Mouse (Mus musculus) layer of hippocampus, postnatal 10 days (tissue): ENCODE measurements around the gene Tradd. TPM values are rescaled to one million over a fixed set of nuclear protein-coding genes. Genes with fewer than 3 reads are reported as not detected.

Experiments used
- DNase-seq, 2 experiments: peaks; one replicate each; pipeline ENCODE4 v3.0.0; 2021; ENCODE audit warnings: low spot score in 2 of 2
- total RNA-seq, 2 experiments: library from RNA; stranded (reverse); gene quantifications; 2 replicates each; pipeline ENCODE4 v1.2.3; 2021

Gene Tradd
- total RNA-seq, 2 experiments from 2014 or later = 6.5 to 8.9 TPM

DNA sequence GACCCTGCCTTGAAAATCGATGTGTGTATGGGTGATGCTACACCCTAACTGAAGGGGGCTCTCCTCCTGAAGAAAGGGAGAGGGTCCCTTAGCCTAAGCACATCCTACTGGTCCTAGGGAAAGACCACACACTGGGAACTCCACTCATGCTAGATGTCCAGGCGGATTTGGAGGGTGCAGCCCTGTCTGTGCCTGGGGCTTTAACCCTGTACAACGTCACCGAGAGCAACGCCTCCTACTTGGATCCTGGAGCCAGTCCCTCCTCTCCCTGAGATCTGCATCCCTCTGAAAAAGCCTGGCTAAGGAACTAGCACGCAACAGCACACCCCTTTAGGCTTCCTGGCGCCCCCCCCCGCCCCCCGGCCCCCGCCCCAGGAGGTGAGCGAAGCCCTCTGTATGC is 11.0 kb upstream of the Tradd start:
- no peak for DNase-seq

DNA sequence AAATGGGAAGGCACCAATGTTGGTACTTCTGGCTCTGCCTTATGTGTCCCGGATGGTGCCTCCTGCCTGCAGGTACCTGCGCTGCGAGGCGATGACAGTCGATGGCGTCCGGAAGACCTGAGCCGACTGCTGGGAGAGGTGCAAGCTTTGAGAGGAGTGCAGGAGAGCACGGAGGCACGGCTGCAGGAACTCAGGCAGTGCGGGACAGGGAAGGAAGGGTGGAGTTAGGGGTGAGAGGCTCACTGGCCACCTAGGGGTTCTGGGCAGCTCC is 6.4 kb upstream of the Tradd start:
- DNase-seq = no peak

DNA sequence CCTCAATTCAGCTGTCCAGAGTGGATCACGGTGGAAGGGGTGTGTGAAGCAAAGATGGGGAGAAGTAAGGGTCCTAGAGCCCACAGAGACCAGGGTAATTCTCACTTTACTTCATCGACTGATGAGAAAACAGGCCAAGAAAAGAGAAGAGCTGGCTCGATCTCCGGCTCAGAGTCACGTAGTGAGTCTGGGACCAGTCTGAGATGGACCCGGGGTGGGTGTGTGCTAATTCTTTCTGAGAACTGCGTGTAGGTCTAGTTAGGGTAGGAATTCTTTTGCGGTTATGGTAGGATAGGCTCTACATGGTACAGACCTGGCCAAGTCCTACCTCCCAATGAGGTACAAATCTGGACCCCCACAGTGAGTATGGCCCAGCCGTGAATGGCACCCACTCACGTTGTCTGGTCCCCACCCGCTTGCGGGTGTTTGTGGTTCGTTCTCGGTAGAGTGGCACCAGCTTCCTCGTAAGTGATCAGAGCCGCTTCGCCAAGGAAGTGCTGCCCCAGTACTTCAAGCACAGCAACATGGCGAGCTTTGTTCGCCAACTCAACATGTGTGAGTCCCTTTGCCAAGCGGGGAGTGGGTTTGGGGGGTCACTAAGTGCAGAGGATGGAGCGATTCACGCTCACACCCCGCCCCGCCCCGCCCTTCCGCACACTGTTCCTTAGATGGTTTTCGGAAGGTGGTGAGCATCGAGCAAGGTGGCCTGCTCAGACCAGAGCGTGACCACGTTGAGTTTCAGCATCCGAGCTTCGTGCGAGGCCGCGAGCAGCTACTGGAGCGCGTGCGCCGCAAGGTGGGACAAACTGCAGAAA is 5.9 kb upstream of the Tradd start:
- no peak for DNase-seq

DNA sequence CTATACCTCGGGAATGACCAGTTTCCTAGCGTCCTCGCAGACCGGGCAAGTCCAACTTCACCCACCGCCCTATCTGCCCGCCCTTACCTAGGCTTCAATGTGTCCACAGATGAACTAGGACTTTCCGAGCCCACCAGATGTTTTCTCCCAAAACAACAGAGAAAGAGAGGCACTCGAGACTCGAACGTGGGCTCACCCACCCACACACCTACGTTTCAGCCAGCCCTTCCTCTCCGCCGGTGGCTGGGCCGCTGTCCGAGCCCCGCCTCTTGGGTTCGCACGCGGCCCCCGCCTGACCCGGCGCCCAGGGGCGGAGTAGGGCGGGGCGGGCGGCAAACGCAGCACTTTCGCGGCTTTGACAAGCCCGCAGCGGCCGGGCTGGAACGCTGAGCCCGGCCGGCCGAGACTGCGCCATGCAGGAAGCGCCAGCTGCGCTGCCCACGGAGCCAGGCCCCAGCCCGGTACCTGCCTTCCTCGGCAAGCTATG is 5.1 kb upstream of the Tradd start, which contains the start of gene Hsf4:
Hsf4 (plus strand) TSS at position 341 of the 487 bp plus-strand sequence.
- no peak for DNase-seq

DNA sequence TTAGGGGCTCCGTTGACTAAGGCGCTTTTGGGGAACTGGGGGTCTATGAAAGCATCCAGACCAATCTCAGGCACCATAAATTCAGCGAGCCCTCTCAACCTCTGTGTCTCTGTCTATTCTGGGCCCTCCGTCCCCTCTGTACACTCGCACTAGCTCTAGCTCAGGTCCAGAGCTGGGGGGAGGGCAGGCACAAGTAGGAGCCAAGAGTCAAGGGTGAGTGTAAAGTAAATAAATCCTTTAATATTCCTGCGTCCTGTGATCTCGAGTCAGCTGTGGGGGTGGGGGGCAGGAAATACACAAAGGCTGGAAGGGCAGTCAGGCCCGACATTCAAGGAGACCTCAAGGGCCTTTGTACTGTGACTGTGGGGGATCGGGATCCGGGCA is 4.7 kb upstream of the Tradd start:
- DNase-seq = no peak

DNA sequence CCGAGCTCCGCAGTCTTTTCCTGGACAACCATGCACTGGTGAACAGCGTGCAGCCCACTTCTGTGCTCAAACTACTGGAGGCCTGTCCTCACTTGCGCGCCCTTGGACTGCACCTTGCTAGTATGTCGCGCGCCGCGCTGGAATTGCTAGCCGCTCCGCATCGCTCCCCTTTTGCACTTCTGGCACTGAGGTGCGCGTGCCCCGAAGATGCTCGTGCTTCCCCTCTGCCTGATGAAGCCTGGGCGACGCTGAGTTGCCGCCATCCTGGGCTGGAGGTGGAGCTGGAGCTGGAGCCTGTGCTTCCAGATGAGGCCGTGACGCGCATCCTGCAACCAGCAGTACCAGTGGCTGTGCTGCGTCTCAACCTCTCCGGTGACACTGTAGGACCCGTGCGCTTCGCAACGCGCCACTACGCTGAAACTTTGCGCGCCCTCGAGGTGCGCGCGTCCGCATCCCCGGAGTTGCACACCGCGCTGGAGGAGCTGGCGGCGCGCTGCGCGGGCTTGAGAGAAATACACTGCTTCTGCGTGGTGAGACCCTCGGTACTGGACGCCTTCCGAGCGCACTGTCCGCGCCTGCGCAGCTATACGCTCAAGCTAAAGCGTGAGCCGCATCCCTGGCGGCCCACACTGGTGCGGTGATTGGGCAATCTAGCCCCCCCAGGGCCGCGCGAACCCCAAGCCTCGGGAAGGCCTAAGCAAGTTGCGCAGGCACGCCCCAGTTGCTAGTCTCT is 4.1 kb upstream of the Tradd start:
- peak; percentile 58 to 75 for DNase-seq

DNA sequence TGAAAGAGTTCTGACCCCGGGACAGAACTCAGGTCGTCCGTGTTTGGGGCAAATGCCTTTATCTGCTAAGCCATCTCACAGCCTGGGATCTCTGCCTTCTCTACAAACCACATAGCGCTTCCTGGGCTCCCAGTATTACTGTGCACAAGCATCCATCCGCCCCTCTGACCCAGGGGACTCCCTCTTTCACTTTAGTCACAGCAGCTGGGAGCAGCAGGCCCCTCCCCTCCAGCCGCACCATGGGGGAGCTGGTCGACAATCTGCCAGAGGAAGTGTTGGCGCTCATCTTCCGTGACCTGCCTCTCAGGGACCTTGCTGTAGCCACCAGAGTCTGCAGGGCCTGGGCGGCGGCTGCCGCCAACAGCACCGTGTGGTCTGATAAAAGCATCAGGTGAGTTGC is 2.4 kb upstream of the Tradd start:
- no peak for DNase-seq

DNA sequence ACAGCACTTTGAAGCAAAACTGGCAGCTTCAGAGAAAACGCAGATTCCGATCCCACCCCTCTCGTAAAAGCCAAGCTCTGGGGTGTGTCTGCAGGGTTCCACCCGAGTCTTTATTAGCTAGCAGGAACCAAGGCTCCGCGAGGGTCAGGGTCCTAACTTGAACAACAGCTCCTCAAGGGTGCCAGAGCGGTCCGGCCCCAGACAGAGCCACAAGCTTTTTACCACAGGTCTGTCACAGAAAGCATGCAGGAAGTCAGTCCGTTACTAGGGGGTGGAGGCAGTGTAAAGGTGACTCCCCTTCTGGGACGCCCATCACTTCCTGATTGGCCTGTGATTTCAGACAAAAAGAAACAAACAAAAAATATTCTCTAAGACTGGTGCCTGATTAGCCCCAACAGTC is 719 bp upstream of the Tradd start:
- DNase-seq = no peak

DNA sequence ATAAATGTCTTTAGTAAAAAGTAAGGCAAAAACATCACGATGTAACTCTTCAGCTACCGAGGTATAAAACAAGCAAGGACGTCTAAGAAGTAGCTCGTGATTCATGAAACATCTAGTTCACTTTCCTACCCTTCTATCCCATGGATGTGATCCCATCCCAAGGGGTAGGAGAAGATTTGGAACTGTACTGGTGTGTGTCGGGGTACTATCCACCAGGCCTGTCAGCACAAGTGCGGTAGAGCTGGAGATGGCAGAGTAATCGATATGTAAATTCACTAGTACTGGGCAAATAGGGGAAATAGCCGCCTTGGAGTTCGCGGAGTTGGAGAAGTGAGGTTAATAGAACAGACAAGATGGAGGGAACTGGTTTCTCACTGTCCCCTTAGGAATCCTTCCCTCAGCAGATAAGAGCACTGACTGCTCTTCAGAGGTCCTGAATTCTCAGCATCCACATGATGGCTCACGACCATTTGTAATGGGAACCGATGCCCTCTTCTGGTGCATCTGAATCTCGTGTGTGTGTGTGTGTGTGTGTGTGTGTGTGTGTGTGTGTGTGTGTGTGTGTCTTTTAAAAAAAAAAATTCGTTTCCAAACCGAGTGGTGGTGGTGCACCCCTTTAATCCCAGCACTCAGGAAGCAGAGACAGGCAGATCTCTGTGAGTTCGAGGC is 1.0 kb downstream of the Tradd start:
- no peak for DNase-seq

DNA sequence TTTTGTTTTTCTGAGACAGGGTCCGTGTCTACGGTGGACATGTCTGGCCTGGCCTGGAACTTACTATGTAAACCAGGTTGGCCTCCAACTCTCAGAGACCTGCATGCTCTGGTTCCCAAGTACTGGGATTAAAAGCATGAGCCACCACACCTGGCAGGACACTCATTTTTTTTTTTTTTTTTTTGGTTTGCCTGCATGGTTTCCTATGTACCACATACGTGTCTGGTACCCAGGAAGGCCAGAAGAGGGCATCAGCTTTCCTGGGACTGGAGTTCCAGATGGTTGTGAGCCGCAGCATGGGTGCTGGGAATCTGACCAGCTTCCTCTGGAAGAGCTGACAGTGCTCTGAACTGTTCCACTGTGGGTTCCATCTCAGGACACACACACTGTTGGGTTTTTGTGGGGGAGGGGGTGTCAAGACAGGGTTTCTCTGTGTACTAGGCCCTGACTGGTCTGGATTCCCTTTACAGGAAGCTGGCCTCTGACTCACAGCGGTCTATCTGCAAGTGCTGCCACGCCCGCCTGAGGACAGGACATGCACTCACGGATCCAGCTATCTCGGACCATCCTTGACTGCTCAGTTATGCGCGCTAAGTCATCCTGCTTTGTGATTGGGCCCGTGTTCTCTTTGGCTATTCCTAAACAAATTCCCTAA is 3.0 kb downstream of the Tradd start:
- no peak for DNase-seq

DNA sequence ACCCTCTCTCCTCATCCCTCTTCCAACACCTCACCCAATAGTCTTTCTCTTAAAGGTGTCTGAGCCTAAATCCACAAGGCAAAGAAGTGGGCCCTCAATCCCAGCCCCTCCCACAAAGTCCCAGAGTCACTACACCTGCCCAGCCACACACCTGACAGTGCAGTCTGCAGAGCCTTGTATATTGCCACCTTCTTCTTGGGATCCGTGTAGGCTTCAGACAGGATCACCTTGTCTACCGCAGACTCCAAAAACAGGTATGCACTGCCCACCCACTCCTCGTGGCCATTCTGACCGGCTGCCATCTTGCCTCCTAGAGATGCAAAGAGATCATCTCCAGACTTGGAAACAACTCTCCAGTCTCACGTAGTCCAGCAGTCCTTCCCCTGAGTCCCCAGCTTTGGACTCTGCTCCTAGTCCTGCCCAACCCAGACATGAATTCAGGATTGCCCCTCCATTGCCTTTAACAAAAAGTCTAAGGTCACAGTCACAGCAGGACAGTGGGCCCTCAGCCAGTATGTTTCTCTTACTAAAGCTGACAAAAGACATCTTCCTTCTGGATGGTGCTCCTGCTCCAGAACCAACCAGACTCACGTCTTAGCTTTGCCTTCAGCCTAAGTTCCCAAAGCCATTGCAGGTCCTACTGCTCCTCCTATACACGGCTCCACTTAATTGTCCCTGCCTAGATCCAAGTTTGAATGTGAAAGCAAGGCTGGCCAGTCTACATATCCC is 3.9 kb downstream of the Tradd start:
- DNase-seq = no peak

DNA sequence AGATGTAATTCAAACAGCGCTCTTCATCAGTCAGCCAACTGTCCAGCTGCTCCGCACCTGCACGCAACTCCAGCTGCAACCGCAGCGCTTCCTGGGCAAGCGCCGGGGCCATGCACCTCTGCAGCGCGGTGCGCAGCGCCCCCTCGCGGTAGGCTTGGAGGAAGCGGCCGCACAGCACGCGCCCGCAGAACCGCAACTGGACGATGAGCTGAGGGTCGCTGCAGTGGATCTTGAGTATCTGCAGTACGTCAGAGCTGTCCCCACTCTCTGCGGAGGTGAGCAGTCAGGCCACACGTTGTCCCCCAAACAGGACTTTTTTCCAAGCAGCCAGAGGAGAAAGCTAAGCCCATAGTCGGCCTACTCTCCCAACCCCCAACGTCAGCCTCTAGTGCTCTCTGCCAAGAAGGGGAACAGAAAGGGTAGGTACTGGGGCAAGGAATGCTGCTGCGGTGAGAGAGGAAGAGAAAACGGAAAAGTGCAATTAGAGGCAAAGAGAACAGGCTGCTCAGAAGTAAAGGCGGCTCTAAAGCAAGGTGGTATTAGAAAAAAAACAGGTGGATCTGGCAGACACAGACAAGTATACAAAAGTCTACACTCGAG is 4.6 kb downstream of the Tradd start:
- peak; percentile 75 to 84 for DNase-seq

DNA sequence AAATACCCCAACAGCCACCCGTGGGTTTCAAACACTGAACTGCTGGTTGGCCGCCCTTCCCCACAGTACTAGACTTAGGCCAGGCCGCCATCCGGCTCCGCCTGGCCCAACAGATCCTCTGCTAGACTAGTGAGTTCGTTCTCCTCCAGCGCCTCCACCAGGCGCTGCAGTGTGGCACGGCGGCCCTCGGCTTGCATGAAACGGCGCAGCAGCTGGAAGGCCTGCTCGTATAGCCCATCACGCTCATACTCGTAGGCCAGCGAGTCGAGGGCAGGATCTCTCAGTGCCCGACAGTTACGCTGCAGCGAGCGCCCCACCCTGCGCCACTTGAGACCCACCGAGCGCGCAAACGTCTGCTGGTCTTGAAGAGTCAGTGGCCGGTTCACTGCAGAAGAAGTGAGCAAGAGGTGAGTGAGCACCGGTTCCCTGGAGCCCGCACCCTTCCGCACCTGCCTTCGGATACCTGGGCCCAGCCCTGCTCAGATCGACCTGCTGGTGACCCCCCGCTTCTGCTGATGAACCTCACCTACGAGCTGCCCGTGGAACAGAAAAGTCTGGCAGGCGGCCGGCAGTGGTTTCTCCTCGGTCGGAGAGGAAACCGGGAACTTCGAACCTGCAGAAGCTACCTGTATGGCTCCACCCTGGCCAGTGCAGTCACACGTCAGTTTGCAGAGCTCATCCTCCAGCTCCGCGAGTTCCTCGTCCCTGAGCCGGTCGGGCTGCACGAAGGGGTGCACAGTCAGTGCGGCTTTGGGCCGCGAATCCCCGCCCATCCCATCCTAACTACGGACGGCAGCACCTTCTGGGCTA is 5.3 kb downstream of the Tradd start:
- DNase-seq = no peak

DNA sequence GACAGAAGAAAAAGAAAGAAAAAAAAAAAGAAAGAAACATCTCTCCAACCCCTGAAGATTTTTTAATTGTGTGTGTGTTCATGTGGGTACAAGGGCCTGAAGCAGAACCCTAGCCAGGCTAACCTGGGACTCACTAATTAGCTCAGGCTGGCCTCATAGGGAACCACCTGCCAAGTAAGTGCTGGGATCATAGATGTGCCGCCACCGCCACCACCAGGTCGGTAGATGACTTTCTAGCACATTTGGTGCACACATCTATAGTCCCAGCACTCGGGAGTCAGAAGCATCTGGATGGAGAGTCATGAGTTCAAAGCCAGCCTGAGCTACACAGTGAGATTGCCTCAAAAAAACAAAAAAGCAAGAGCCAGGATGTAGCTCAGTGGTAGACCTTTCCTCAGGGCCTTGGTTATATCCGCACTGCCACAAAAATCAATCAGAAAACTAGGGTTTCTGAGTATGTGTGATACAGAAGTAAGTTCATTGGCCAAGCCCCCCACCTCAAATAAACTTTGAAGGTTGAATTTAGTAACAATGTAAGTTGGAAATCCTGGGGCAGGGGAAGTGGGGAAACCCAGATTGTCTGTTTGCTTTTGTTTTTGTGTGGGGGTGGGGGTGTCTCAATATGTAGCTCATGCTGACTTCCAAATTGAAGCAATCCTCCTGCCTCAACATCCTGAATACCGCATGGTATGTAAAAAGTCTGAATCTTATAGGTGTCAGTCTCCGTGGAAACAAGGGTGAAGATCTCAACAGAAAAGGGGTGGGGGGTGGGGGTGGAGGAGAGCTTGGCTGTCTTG is 6.9 kb downstream of the Tradd start:
- no peak for DNase-seq

DNA sequence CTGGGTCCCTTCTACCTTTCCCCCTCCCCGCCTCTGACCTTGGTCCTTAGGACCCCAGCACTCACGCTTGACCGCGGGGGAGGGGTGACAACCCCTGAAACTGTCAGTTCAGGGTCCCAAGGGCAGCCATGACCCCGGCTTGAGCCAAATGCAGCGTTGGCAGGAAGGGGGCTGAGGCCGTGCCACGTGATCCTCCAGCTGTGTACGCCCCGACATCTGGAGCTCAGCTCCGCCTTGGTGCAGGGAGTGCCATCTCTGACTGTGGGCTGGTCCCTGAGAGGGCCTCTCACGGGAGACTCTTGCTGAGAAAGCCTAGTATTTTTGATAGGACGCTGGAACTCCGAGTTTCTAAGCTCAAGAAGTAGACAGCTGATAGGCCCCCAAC is 9.5 kb downstream of the Tradd start, which contains the start of gene B3gnt9:
B3gnt9 (minus strand) TSS at position 188 of the 385 bp plus-strand sequence.
- no peak for DNase-seq

DNA sequence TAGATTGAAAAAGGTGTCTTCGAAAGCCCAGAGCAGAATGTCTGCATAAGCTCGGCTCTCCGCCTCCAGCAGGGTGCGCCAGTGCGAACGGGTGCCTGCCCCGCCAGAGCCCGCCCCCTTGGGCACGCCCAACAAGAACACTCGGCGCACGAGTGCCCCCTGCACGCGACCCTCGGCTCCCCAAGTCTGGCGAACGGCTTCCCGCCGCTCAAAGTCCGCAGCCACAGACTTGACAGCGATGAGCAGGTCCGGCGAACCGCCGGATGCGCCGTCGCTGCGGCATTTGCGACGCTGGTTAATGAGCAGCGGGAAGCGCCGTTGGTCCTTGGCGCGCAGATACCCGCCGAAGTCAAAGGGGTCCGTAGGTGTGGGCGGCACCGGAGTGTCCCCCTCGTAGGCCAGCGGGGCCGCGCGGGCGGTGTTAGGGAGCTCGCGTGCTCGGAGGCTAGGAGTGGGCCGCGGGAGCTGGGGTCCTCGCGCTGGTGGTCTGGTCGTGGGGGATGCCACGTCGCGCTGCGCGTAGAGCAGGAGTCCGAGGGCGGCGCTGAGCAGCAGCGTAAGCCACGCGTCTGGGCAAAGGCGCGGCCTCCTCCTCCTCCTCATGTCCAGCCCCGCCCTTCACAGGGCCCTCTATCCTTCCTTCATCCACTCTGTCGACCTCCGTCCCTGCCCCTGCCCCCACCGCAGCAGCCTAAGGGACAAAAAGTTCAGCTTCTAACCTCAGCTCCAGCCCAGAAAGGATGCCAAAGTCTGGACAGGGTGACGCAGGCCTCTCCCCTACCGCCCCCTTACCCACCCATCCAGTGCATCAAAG is 10.1 kb downstream of the Tradd start:
- DNase-seq = peak; percentile 93 to 94

DNA sequence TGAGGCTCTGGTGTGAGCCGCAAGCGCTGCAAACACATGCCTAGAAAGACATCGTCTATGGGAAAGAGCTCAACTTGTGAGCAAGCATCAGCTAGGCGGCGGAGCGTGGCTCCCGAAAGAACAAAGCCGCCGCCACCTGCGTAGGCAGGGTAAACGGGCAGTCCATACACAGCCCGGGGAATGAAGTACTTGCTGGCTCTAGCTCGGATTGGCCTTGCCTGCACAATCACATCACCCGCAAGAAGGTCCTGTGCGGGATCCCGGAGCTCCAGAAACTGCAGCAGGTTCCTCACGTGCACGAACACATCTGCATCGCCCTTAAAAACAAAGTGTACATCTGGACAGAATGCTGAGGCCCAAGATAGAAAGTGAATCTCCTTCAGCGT is 10.7 kb downstream of the Tradd start:
- peak in 1 of 2 experiments; percentile 41 for DNase-seq
